Mouse (Mus musculus) neural tube, embryonic 12.5 days (tissue): ENCODE data around the gene C1qtnf5. TPM values are rescaled to one million over a fixed set of nuclear protein-coding genes. Genes with fewer than 3 reads are reported as not detected.

Source experiments
- ATAC-seq: fragments of 200-750 bp; cut with Nextera tagmentation; 2 replicates; pipeline ENCODE4 v1.8.0; 2017; ENCODE audit warnings: low read depth, mild to moderate bottlenecking, moderate TSS enrichment, moderate library complexity; ENCODE audit not compliant: low FRiP score
- H3K27ac ChIP-seq: fragments of 300-500 bp; sonication (generic); 2 replicates; pipeline ENCODE4 v1.5.1; 2016
- H3K27me3 ChIP-seq: fragments of 300-500 bp; sonication (generic); replicated peaks from 2 replicates; pipeline ENCODE4 v1.6.1; 2016; ENCODE audit warnings: mild to moderate bottlenecking
- H3K36me3 ChIP-seq: fragments of 300-500 bp; sonication (generic); 2 replicates; pipeline ENCODE4 v1.6.1; 2016; ENCODE audit warnings: mild to moderate bottlenecking
- H3K4me1 ChIP-seq: fragments of 300-500 bp; sonication (generic); 2 replicates; pipeline ENCODE4 v1.6.1; 2016
- H3K4me2 ChIP-seq: fragments of 300-500 bp; sonication (generic); replicated peaks from 2 replicates; pipeline ENCODE4 v1.6.1; 2016; ENCODE audit warnings: mild to moderate bottlenecking
- H3K4me3 ChIP-seq: fragments of 300-500 bp; sonication (generic); 2 replicates; pipeline ENCODE4 v1.5.1; 2016
- H3K9ac ChIP-seq: fragments of 300-500 bp; sonication (generic); 2 replicates; pipeline ENCODE4 v1.6.1; 2016; ENCODE audit warnings: mild to moderate bottlenecking
- H3K9me3 ChIP-seq: fragments of 300-500 bp; sonication (generic); 2 replicates; pipeline ENCODE4 v1.6.1; 2016; ENCODE audit warnings: mild to moderate bottlenecking
- WGBS: fragments of 180-500 bp; shearing (Covaris S2); methylation state at CpG from one replicate; pipeline ENCODE4 v1.1.7; 2016; 5-methylcytosine and 5-hydroxymethylcytosine counted together
- polyA plus RNA-seq: library from polyadenylated mRNA; unstranded; fragments of >200 nt; fragmentation: Nextera tagmentation; extraction: Ambion mirVana; gene quantifications from 2 replicates; pipeline ENCODE4 v1.2.1, GENCODE M21; 2016

C1qtnf5 gene
- polyA plus RNA-seq, 1 experiment from 2014 or later, result 0.74 TPM

DNA sequence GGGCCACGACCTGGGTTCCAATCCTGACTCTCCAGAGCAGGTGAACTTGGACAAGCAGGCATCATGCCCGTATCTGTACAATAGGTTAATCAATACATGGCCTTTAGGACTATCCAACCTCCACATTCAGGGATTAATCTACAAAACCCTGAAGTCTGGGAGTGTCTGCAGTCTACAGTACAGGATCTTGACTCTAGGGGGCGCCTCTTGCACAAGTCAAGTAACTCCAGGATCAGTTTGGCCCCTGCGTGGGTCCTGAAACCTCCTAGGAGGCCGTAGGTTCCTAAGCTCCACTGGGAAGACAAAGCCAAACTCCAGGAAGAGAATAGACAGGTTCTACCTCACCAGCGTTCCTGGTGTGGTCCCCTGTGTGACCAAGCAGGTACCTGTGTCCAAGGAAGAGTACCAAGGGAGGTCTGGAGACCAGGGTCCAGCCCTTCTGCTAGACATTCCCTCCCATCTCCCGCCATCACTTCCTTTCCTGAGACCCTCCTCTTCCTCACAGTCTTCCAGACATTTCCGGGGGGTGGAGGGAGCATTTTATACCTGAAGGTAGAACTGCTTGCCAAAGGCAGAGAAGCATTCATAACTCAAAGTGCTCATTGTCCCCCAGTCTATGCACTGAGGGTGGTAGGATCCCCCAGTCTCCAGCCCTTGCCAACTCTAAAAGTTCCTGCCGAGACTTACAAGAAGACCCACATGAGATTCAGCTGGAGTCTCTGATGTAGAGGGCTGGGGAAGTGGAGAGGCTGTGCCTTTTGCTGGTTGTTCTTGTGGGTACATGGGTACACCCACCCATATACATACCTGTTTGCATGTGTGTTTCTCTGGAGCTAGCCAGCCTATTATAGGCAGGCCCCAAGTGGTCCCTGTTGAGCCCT lies 32.4 kb upstream of the C1qtnf5 start:
- Histone ChIP-seq H3K9me3 (no peaks in the 10 kb centered on the region), H3K9ac (no peak overlapping the region), H3K4me3 (no peak overlapping the region), H3K27me3 (no peaks in the 10 kb centered on the region), H3K27ac (no peak overlapping the region), H3K4me2 (no peak overlapping the region), H3K36me3 (no peaks in the 10 kb centered on the region), H3K4me1 (peaks cover 49% of the 10 kb centered on the region)
- WGBS, result 58% methylated on average over 9 of the region's 9 CpGs
- no peak for ATAC-seq

DNA sequence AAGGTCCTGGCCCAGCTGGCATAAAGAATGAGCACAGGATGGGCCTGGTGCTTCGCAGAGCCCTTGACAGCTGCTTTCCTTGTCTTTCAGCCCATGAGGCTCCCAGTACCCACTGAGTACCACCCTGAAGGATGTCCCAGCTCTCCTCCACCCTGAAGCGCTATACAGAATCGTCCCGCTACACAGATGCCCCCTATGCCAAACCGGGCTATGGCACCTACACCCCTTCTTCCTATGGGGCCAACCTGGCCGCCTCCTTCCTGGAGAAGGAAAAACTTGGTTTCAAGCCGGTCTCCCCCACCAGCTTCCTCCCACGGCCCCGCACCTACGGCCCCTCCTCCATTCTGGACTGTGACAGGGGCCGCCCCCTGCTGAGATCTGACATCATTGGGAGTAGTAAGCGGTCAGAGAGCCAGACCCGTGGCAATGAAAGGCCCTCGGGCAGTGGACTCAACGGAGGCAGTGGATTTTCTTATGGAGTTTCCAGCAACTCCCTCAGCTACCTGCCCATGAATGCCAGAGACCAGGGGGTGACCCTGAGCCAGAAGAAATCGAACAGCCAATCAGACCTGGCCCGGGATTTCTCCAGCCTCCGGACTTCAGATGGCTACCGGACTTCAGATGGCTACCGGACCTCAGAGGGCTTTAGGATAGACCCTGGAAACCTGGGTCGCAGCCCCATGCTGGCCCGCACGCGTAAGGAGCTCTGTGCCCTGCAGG lies 31.6 kb upstream of the C1qtnf5 start:
- no peaks in the 10 kb centered on the region for H3K9me3 ChIP-seq
- H3K9ac ChIP-seq, result no peak overlapping the region
- H3K4me1 ChIP-seq, result peaks cover 43% of the 10 kb centered on the region
- no peak overlapping the region for H3K27ac ChIP-seq
- no peak overlapping the region for H3K4me3 ChIP-seq
- no peak for ATAC-seq
- no peaks in the 10 kb centered on the region for H3K36me3 ChIP-seq
- no peaks in the 10 kb centered on the region for H3K27me3 ChIP-seq
- 74% methylated on average over 24 of the region's 24 CpGs for WGBS
- H3K4me2 ChIP-seq, result no peak overlapping the region

DNA sequence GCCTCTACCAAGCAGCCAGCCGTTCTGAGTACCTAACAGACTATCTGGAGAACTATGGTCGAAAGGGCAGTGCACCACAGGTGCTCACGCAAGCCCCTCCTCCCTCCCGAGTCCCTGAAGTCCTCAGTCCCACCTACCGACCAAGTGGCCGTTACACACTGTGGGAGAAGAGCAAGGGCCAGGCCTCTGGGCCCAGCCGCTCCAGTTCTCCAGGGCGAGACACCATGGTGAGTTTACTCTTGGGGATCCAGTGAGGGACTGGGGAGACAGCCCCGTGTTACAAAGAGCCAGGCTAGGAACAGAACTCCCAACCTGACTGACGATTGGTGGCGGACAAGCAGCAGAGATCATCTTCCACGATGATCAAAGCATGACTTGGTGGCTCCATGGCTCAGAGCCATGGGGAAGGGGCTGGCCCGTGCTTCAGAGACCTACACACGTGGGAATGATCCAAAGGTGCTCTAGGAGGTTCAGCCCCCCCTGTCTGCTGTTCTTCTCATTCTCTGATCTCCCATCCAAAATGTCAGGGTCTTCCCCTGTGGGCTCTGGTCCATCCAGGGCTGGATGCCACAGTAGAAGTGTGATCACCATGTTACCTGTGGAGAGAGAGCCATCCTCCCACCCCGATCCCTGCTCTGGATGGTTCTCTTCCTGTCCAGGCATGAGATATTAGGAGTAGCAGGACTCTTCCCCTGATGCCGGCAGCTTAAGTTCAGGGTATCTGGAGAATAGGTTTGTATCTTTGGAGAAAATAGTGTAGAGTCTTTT lies 30.9 kb upstream of the C1qtnf5 start:
- Histone ChIP-seq H3K4me3 (no peak overlapping the region), H3K36me3 (no peaks in the 10 kb centered on the region), H3K9me3 (no peaks in the 10 kb centered on the region), H3K27ac (no peak overlapping the region), H3K4me1 (peaks cover 36% of the 10 kb centered on the region), H3K4me2 (no peak overlapping the region), H3K27me3 (no peaks in the 10 kb centered on the region), H3K9ac (no peak overlapping the region)
- ATAC-seq, result no peak
- 70% methylated on average over 16 of the region's 16 CpGs for WGBS

- no peaks in the 10 kb centered on the region for H3K27me3 ChIP-seq
- H3K9ac ChIP-seq, result no peak overlapping the region
- H3K4me1 ChIP-seq, result peaks cover 32% of the 10 kb centered on the region
- H3K4me2 ChIP-seq, result no peak overlapping the region
- no peaks in the 10 kb centered on the region for H3K36me3 ChIP-seq
- WGBS, result 13% methylated on average over 5 of the region's 5 CpGs
- no peak for ATAC-seq
- no peaks in the 10 kb centered on the region for H3K9me3 ChIP-seq
- H3K27ac ChIP-seq, result no peak overlapping the region
- no peak overlapping the region for H3K4me3 ChIP-seq
Measured at GRCm38 (mm10) chr9:44076764-44077120, 30.3 kb upstream of the C1qtnf5 start.

- no peak overlapping the region for H3K9ac ChIP-seq
- no peak overlapping the region for H3K27ac ChIP-seq
- 84% methylated on average over 11 of the region's 11 CpGs for WGBS
- no peaks in the 10 kb centered on the region for H3K9me3 ChIP-seq
- ATAC-seq, result no peak
- H3K4me3 ChIP-seq, result no peak overlapping the region
- H3K4me2 ChIP-seq, result no peak overlapping the region
- H3K36me3 ChIP-seq, result no peaks in the 10 kb centered on the region
- 0 out of 2 replicates have a peak, but pooled peaks cover 2% of the 10 kb centered on the region for H3K27me3 ChIP-seq
- H3K4me1 ChIP-seq, result peaks cover 26% of the 10 kb centered on the region
Measured at GRCm38 (mm10) chr9:44077266-44077910, 29.7 kb upstream of the C1qtnf5 start.

DNA sequence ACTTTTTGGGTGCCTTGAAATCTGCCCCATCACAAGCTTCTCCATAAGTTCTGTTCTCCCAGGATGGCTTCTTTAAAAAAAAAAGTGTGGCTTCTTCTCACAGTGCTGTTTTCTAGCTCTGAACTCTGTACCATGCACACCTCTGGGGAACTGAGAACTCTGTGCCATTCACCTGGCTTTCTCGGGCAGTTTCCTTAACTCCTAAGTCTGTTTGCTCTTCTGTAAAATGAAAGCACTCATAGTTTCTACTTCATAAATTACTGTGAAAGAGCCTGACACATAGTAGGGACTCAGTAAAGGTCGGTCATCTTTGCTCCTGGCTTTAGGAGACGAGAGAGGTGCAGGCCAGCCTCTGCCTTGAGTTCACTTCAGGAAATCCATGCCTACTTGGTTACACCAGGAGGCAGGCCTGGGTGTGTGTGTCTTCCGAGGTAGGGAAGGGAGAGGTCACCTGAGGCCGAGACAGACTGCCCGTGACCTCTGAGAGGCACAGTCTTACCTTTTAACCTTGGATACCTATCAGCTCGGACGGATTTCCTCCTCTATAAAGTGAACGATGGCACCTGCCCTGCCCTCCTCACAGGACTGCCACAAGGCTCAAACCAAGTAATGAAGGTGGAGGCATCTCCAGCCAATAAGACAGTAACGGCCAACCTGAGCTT lies 28.8 kb upstream of the C1qtnf5 start:
- WGBS, result 84% methylated on average over 10 of the region's 10 CpGs
- Histone ChIP-seq H3K4me1 (peaks cover 17% of the 10 kb centered on the region), H3K27ac (no peak overlapping the region), H3K9me3 (no peaks in the 10 kb centered on the region), H3K27me3 (peaks cover 6% of the 10 kb centered on the region; the same call in 1 of the 2 replicates), H3K36me3 (no peaks in the 10 kb centered on the region), H3K4me2 (no peak overlapping the region), H3K4me3 (no peak overlapping the region), H3K9ac (no peak overlapping the region)
- ATAC-seq, result no peak

- Histone ChIP-seq H3K4me3 (no peak overlapping the region), H3K9me3 (no peaks in the 10 kb centered on the region), H3K4me2 (no peak overlapping the region), H3K27ac (no peak overlapping the region), H3K9ac (no peak overlapping the region), H3K27me3 (peaks cover 15% of the 10 kb centered on the region; the same call in 1 of the 2 replicates), H3K4me1 (peaks cover 21% of the 10 kb centered on the region), H3K36me3 (no peaks in the 10 kb centered on the region)
- no peak; the same call in 1 of the 2 replicates for ATAC-seq
- WGBS, result 52% methylated on average over 15 of the region's 16 CpGs
Measured at GRCm38 (mm10) chr9:44078955-44079756, 27.9 kb upstream of the C1qtnf5 start.

DNA sequence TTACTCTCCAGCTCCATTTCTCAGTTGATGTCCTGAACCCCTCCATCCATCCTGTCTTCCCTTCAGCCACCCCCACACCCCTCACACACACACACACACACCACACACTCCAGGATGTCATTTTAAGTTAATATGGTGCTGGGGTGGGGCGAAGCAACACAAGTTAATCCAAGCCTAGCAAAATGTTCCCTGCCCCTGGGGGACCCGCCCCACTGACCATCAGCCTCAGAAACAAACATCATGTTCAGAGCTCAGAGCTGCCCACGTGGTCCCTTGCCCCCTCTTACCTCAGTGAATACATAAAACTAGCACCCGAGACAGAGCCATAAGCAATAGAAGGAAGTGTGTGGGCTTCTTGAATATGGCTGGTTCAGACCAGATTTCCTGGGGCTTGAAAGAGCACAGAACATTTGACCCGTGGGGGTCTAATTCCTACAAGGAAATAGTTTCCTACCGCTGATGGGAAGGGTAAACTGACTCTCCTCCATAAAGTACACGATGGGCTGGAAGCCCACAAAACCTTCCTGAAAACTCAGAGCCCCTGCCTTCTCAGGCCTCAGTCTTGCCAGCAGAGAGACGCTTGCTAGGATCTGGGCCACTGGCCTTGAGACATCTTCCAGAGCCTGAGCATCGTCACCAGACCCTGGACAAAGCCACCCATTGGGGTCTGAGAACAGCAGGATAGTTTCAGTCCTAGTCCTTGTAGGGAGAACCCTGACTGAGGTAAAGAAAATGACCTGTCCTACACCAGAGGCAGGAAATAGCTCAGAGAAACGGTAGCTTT lies 26.9 kb upstream of the C1qtnf5 start:
- Histone ChIP-seq H3K9ac (no peak overlapping the region), H3K36me3 (no peaks in the 10 kb centered on the region), H3K4me3 (no peak overlapping the region), H3K27ac (no peak overlapping the region), H3K4me1 (peaks cover 30% of the 10 kb centered on the region), H3K4me2 (no peak overlapping the region), H3K27me3 (peaks cover 21% of the 10 kb centered on the region; the same call in 1 of the 2 replicates), H3K9me3 (no peaks in the 10 kb centered on the region)
- no peak for ATAC-seq
- WGBS, result 77% methylated on average over 10 of the region's 10 CpGs

DNA sequence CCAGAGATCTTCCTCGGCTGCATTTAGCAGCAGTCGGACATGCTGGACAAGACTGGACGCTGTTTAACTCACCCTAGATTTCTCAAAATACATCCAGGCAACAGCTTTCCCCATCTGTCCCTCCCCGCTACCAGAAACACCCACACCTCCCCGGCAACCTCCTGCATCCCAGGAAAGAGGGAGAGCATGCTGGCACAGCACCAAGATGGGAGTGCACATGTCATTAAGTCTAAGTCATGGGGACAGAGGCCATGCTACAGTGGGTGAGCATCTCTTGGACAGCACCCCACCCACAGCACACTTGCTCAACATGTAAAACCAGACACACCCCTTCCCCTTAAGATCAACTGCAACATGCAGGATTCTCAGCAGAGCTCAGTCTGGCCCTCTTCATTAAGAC lies 26.1 kb upstream of the C1qtnf5 start:
- no peaks in the 10 kb centered on the region for H3K9me3 ChIP-seq
- H3K27ac ChIP-seq, result no peak overlapping the region
- H3K4me1 ChIP-seq, result peaks cover 34% of the 10 kb centered on the region
- no peak for ATAC-seq
- WGBS, result 81% methylated on average over 5 of the region's 5 CpGs
- H3K4me2 ChIP-seq, result no peak overlapping the region
- H3K36me3 ChIP-seq, result no peaks in the 10 kb centered on the region
- H3K27me3 ChIP-seq, result peaks cover 29% of the 10 kb centered on the region
- H3K9ac ChIP-seq, result no peak overlapping the region
- no peak overlapping the region for H3K4me3 ChIP-seq

DNA sequence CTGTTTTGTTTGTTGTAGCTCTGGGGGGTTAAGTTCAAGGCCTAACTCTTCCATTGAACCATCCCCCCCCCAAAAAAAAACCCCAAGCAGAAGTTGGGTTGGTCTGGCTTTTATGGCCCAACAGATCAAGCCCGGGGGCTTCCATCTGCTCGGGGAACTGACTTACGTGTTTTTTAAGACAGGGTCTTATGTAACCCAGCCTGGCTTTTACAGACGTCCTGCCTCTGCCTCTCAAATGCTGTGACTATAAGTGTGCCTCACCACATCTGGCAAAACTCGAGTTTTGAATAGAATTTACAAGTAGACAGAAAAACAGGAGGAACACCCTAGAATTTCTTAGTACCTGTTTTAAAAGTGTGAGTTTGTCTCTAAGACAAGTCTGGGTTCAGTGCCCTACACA lies 25.5 kb upstream of the C1qtnf5 start:
- Histone ChIP-seq H3K9ac (no peak overlapping the region), H3K4me1 (peaks cover 31% of the 10 kb centered on the region), H3K27ac (no peak overlapping the region), H3K4me3 (no peak overlapping the region), H3K4me2 (no peak overlapping the region), H3K27me3 (peaks cover 35% of the 10 kb centered on the region), H3K36me3 (no peaks in the 10 kb centered on the region), H3K9me3 (no peaks in the 10 kb centered on the region)
- 66% methylated on average over 5 of the region's 5 CpGs for WGBS
- ATAC-seq, result no peak
